Mouse (Mus musculus) CH12.LX (cell line): ENCODE measurements around the gene Prkci. TPM values are rescaled to one million over a fixed set of nuclear protein-coding genes. Genes with fewer than 3 reads are reported as not detected.

ENCODE experiments used
- DNase-seq: peaks from one replicate; pipeline ENCODE4 v3.0.0-alpha.2; 2013; ENCODE audit errors: extremely low read depth
- H3K27ac ChIP-seq: 2 replicates; pipeline ENCODE4 v1.5.1; 2012; ENCODE audit warnings: low read depth, mild to moderate bottlenecking, control low read depth, moderate library complexity; ENCODE audit not compliant: insufficient read depth
- H3K27me3 ChIP-seq: replicated peaks from 2 replicates; pipeline ENCODE3; 2012; ENCODE audit warnings: inconsistent platforms
- H3K36me3 ChIP-seq, 2 experiments: replicated peaks in 1 of 2; 2 replicates each; pipeline versions ENCODE3 to v1.6.1; 2012; ENCODE audit warnings: inconsistent platforms in 1 of 2, low read length in 1 of 2, mild to moderate bottlenecking in 1 of 2, mixed read lengths in 1 of 2, moderate library complexity in 1 of 2; ENCODE audit not compliant: control insufficient read depth in 1 of 2, insufficient read depth in 1 of 2
- H3K4me1 ChIP-seq, 2 experiments: 2 replicates each; pipeline ENCODE4 v1.6.1; 2012; ENCODE audit warnings: inconsistent platforms in 1 of 2, moderate library complexity in 1 of 2; ENCODE audit not compliant: insufficient read depth in 2 of 2, control insufficient read depth in 1 of 2
- H3K4me2 ChIP-seq: 2 replicates; pipeline ENCODE4 v1.6.1; 2012; ENCODE audit warnings: low read depth, mild to moderate bottlenecking, control low read depth; ENCODE audit not compliant: poor library complexity, insufficient read depth, severe bottlenecking
- H3K4me3 ChIP-seq, 3 experiments: fragments of 150-350 bp in 1 of 3; sonication (generic) in 1 of 3; replicated peaks in 1 of 3; 2 replicates each; pipeline versions ENCODE3 to v1.5.1; 2011 to 2012; ENCODE audit warnings: low read depth in 2 of 3, low read length in 2 of 3, mild to moderate bottlenecking in 2 of 3, moderate library complexity in 2 of 3, control low read depth in 1 of 3, improper control_type of control experiment in 1 of 3, inconsistent platforms in 1 of 3, mixed read lengths in 1 of 3; ENCODE audit not compliant: poor library complexity in 1 of 3
- H3K79me2 ChIP-seq: replicated peaks from 2 replicates; pipeline ENCODE4 v1.6.1; 2012; ENCODE audit warnings: mild to moderate bottlenecking, moderate library complexity; ENCODE audit not compliant: control insufficient read depth, poor library complexity, insufficient read depth, severe bottlenecking; ENCODE audit errors: extremely low read depth
- H3K9ac ChIP-seq: 2 replicates; pipeline ENCODE4 v1.6.1; 2012; ENCODE audit warnings: low read depth, mild to moderate bottlenecking, control low read depth, moderate library complexity; ENCODE audit not compliant: insufficient read depth
- H3K9me3 ChIP-seq: replicated peaks from 2 replicates; pipeline ENCODE3; 2012; ENCODE audit warnings: low read length, inconsistent platforms, mixed read lengths
- BHLHE40 ChIP-seq: IDR thresholded peaks from 2 replicates; pipeline ENCODE4 v1.6.1; 2011; ENCODE audit warnings: mild to moderate bottlenecking, low read depth, low read length, improper control_type of control experiment
- CHD1 ChIP-seq: IDR thresholded peaks from 2 replicates; pipeline ENCODE4 v1.6.1; 2012; ENCODE audit warnings: low read depth, low read length, improper control_type of control experiment, inconsistent platforms
- CHD2 ChIP-seq: IDR thresholded peaks from 2 replicates; pipeline ENCODE4 v1.6.1; 2011; ENCODE audit warnings: low read length, improper control_type of control experiment
- CTCF ChIP-seq, 2 experiments: IDR thresholded peaks in 1 of 2; conservative IDR thresholded peaks in 1 of 2; 2 replicates each; pipeline ENCODE4 v1.5.1; 2011 to 2012; ENCODE audit warnings: low read depth in 2 of 2, low read length in 2 of 2, improper control_type of control experiment in 1 of 2, inconsistent platforms in 1 of 2, mild to moderate bottlenecking in 1 of 2, moderate library complexity in 1 of 2
- E2F4 ChIP-seq: IDR thresholded peaks from 2 replicates; pipeline ENCODE4 v1.6.1; 2011; ENCODE audit warnings: low read depth, low read length, improper control_type of control experiment; ENCODE audit not compliant: insufficient replicate concordance
- ELF1 ChIP-seq: IDR thresholded peaks from 2 replicates; pipeline ENCODE4 v1.6.1; 2014; ENCODE audit warnings: low read depth, mild to moderate bottlenecking, inconsistent platforms, low read length, improper control_type of control experiment
- EP300 ChIP-seq: IDR thresholded peaks from 2 replicates; pipeline ENCODE4 v1.6.1; 2011; ENCODE audit warnings: low read length, improper control_type of control experiment
- ETS1 ChIP-seq: conservative IDR thresholded peaks from 2 replicates; pipeline ENCODE4 v1.6.1; 2012; ENCODE audit warnings: low read depth, mild to moderate bottlenecking, inconsistent platforms, low read length, improper control_type of control experiment, moderate library complexity
- GABPA ChIP-seq: IDR thresholded peaks from 2 replicates; pipeline ENCODE4 v1.6.1; 2012; ENCODE audit warnings: low read depth, low read length, improper control_type of control experiment, inconsistent platforms; ENCODE audit not compliant: insufficient replicate concordance
- HCFC1 ChIP-seq: IDR thresholded peaks from 2 replicates; pipeline ENCODE4 v1.6.1; 2012; ENCODE audit warnings: low read depth, mild to moderate bottlenecking, inconsistent platforms, low read length, improper control_type of control experiment
- IRF4 ChIP-seq: IDR thresholded peaks from 2 replicates; pipeline ENCODE4 v1.6.1; 2014; ENCODE audit warnings: low read depth, mild to moderate bottlenecking, inconsistent platforms, low read length, improper control_type of control experiment
- JUN ChIP-seq: IDR thresholded peaks from 2 replicates; pipeline ENCODE4 v1.6.1; 2011; ENCODE audit warnings: low read depth, mild to moderate bottlenecking, low read length, improper control_type of control experiment, moderate library complexity; ENCODE audit not compliant: insufficient read depth
- JUND ChIP-seq: conservative IDR thresholded peaks from 2 replicates; pipeline ENCODE4 v1.6.1; 2011; ENCODE audit warnings: low read depth, low read length, improper control_type of control experiment
- KAT2A ChIP-seq: IDR thresholded peaks from 2 replicates; pipeline ENCODE4 v1.6.1; 2012; ENCODE audit warnings: low read length, improper control_type of control experiment, inconsistent platforms; ENCODE audit not compliant: insufficient replicate concordance
- MAFK ChIP-seq: IDR thresholded peaks from 2 replicates; pipeline ENCODE4 v1.6.1; 2011; ENCODE audit warnings: low read length, improper control_type of control experiment; ENCODE audit not compliant: insufficient replicate concordance
- MAX ChIP-seq: IDR thresholded peaks from 2 replicates; pipeline ENCODE4 v1.6.1; 2011; ENCODE audit warnings: low read length, improper control_type of control experiment
- MAZ ChIP-seq: IDR thresholded peaks from 2 replicates; pipeline ENCODE4 v1.6.1; 2012; ENCODE audit warnings: low read depth, mild to moderate bottlenecking, inconsistent platforms, low read length, improper control_type of control experiment, moderate library complexity
- MEF2A ChIP-seq: IDR thresholded peaks from 2 replicates; pipeline ENCODE4 v1.6.1; 2014; ENCODE audit warnings: low read depth, mild to moderate bottlenecking, inconsistent platforms, low read length, improper control_type of control experiment, borderline replicate concordance
- MYC ChIP-seq: IDR thresholded peaks from 2 replicates; pipeline ENCODE4 v1.6.1; 2011; ENCODE audit warnings: low read depth, mild to moderate bottlenecking, improper control_type of control experiment, low read length
- NELFE ChIP-seq: IDR thresholded peaks from 2 replicates; pipeline ENCODE4 v1.6.1; 2011; ENCODE audit warnings: low read depth, low read length, improper control_type of control experiment
- NRF1 ChIP-seq: IDR thresholded peaks from 2 replicates; pipeline ENCODE4 v1.6.1; 2014; ENCODE audit warnings: low read depth, mild to moderate bottlenecking, inconsistent platforms, low read length, improper control_type of control experiment, moderate library complexity
- PAX5 ChIP-seq: IDR thresholded peaks from 2 replicates; pipeline ENCODE4 v1.6.1; 2012; ENCODE audit warnings: low read length, inconsistent platforms, mixed read lengths
- POLR2A ChIP-seq: IDR thresholded peaks from 2 replicates; pipeline ENCODE4 v1.6.1; 2011; ENCODE audit warnings: low read depth, mild to moderate bottlenecking, improper control_type of control experiment, low read length
- POLR2AphosphoS2 ChIP-seq: IDR thresholded peaks from 2 replicates; pipeline ENCODE4 v1.6.1; 2011; ENCODE audit warnings: low read depth, low read length, improper control_type of control experiment
- RAD21 ChIP-seq: IDR thresholded peaks from 2 replicates; pipeline ENCODE4 v1.6.1; 2011; ENCODE audit warnings: low read depth, mild to moderate bottlenecking, low read length, improper control_type of control experiment, moderate library complexity
- SIN3A ChIP-seq: IDR thresholded peaks from 2 replicates; pipeline ENCODE4 v1.6.1; 2012; ENCODE audit warnings: low read length, improper control_type of control experiment, inconsistent platforms
- SMC3 ChIP-seq: IDR thresholded peaks from 2 replicates; pipeline ENCODE4 v1.6.1; 2011; ENCODE audit warnings: low read depth, low read length, improper control_type of control experiment
- TBP ChIP-seq: conservative IDR thresholded peaks from 2 replicates; pipeline ENCODE4 v1.6.1; 2011; ENCODE audit warnings: low read depth, low read length, improper control_type of control experiment
- TCF12 ChIP-seq: IDR thresholded peaks from 2 replicates; pipeline ENCODE4 v1.6.1; 2014; ENCODE audit warnings: low read depth, mild to moderate bottlenecking, inconsistent platforms, low read length, improper control_type of control experiment
- UBTF ChIP-seq: IDR thresholded peaks from 2 replicates; pipeline ENCODE4 v1.6.1; 2012; ENCODE audit warnings: low read depth, mild to moderate bottlenecking, inconsistent platforms, low read length, improper control_type of control experiment, moderate library complexity
- USF1 ChIP-seq: IDR thresholded peaks from 2 replicates; pipeline ENCODE4 v1.6.1; 2014; ENCODE audit warnings: low read depth, mild to moderate bottlenecking, inconsistent platforms, low read length, improper control_type of control experiment
- USF2 ChIP-seq: conservative IDR thresholded peaks from 2 replicates; pipeline ENCODE4 v1.6.1; 2011; ENCODE audit warnings: low read depth, low read length, improper control_type of control experiment
- ZC3H11A ChIP-seq: IDR thresholded peaks from 2 replicates; pipeline ENCODE4 v1.6.1; 2012; ENCODE audit warnings: low read depth, mild to moderate bottlenecking, inconsistent platforms, low read length, improper control_type of control experiment
- ZKSCAN1 ChIP-seq: IDR thresholded peaks from 2 replicates; pipeline ENCODE4 v1.6.1; 2012; ENCODE audit warnings: low read depth, inconsistent platforms, low read length, improper control_type of control experiment, borderline replicate concordance
- ZMIZ1 ChIP-seq: IDR thresholded peaks from 2 replicates; pipeline ENCODE4 v1.6.1; 2012; ENCODE audit warnings: low read depth, mild to moderate bottlenecking, inconsistent platforms, low read length, improper control_type of control experiment
- ZNF384 ChIP-seq: IDR thresholded peaks from 2 replicates; pipeline ENCODE4 v1.6.1; 2012; ENCODE audit warnings: low read depth, low read length, improper control_type of control experiment, inconsistent platforms
- dilution Hi-C: fragments of 300-500 bp; cut with MboI; formaldehyde crosslinking; loops from 2 replicates; pipeline ENCODE4 v1.14.3; 2020; ENCODE audit warnings: low sequenced_read_pairs; ENCODE audit not compliant: extremely low pct_unique_long_range_greater_than_20kb, extremely low pct_ligation_motif_present
- in situ Hi-C: fragments of 300-500 bp; cut with MboI; formaldehyde crosslinking; loops from 3 replicates; pipeline ENCODE4 v1.14.3; 2019; ENCODE audit warnings: low sequenced_read_pairs, low pct_ligation_motif_present, low pct_unique_long_range_greater_than_20kb, mixed read lengths
- polyA plus RNA-seq: library from polyadenylated mRNA; unstranded; fragments of >175 nt; gene quantifications from 2 replicates; pipeline ENCODE4 v1.2.1, GENCODE M21; 2012; ENCODE audit warnings: low read depth; ENCODE audit not compliant: insufficient read length
- total RNA-seq, 2 experiments: library from RNA; depleted of rRNA; stranded (reverse); fragments of 300-350 nt in 1 of 2; fragments of >200 nt in 1 of 2; gene quantifications; 2 replicates each; pipeline ENCODE4 v1.2.3; 2012 to 2014

Gene Prkci
- total and polyA plus RNA-seq, 3 experiments, result 14.8 to 17.1 (median 16.7) TPM

- TF ChIP-seq MAFK, result 0 out of 2 replicates have a peak, but pooled peaks have one; percentile 43
- TF ChIP-seq MYC, result 0 out of 2 replicates have a peak, but pooled peaks have one; percentile 26
- no peak for TF ChIP-seq PAX5
- no peak for TF ChIP-seq POLR2AphosphoS2
- TF ChIP-seq ZNF384, result no peak
- TF ChIP-seq JUND, result peak; percentile 84
- TF ChIP-seq SIN3A, result peak; percentile 3; the same call in 1 of the 2 replicates
- TF ChIP-seq ZKSCAN1, result no peak
- no peak for TF ChIP-seq NELFE
- TF ChIP-seq ZC3H11A, result no peak; the same call in 1 of the 2 replicates
- TF ChIP-seq UBTF, result no peak
- peak; percentile 94 for TF ChIP-seq TBP
- TF ChIP-seq KAT2A, result no peak
- peak; percentile 7; the same call in 1 of the 2 replicates for TF ChIP-seq ETS1
- TF ChIP-seq ELF1, result no peak
- no peak for TF ChIP-seq MAZ
- no peak for TF ChIP-seq POLR2A
- TF ChIP-seq EP300, result no peak
- TF ChIP-seq RAD21, result peak; percentile 37
- peak in 1 of 2 experiments; percentile 56; a peak in 2 of 4 replicates for TF ChIP-seq CTCF (conservative IDR thresholded peaks at IDR 0.05 in 1 of 2, IDR thresholded peaks at IDR 0.05 in 1 of 2; ENCODE audit: low read depth in 2 of 2, low read length in 2 of 2)
- TF ChIP-seq SMC3, result peak; percentile 66
- TF ChIP-seq JUN, result peak; percentile 57; the same call in 1 of the 2 replicates
- no peak for TF ChIP-seq NRF1
- no peak for TF ChIP-seq E2F4
- TF ChIP-seq IRF4, result no peak
- TF ChIP-seq MEF2A, result no peak
- TF ChIP-seq CHD2, result no peak
- TF ChIP-seq GABPA, result no peak
- TF ChIP-seq ZMIZ1, result no peak
- peak; percentile 7; the same call in 1 of the 2 replicates for TF ChIP-seq BHLHE40
- no peak for TF ChIP-seq MAX
- TF ChIP-seq USF1, result no peak
- TF ChIP-seq CHD1, result peak; percentile 66; the same call in 1 of the 2 replicates
- no peak for TF ChIP-seq USF2
- TF ChIP-seq TCF12, result no peak
- no peak for TF ChIP-seq HCFC1
- TF ChIP-seq, all 38 proteins: peak for 12
- H3K4me3 ChIP-seq, result peak overlapping the region; percentile 10 to 48 (median 30)
- dilution Hi-C loops (no loop called here), in situ Hi-C loops (loop anchor here (25.0 kb wide), 1 partner anchor 177 kb away; no protein-coding TSS in a partner anchor)
- H3K79me2 ChIP-seq, result no peaks in the 10 kb centered on the region
- peak; percentile 60 for DNase-seq
- no peak overlapping the region for H3K9ac ChIP-seq
- peaks cover 2 to 18% of the 10 kb centered on the region in 2 experiments; a peak in 3 of 4 replicates for H3K4me1 ChIP-seq
- H3K36me3 ChIP-seq, result no peaks in the 10 kb centered on the region
- peak overlapping the region; percentile 72; the same call in 1 of the 2 replicates for H3K4me2 ChIP-seq
- no peaks in the 10 kb centered on the region for H3K27me3 ChIP-seq
- peak overlapping the region; percentile 53 for H3K27ac ChIP-seq
- H3K9me3 ChIP-seq, result no peaks in the 10 kb centered on the region
These were observed 65.2 kb downstream of the Prkci start for GRCm38 (mm10) chr3:31060745-31061102.
